Mouse (Mus musculus) myocyte (in vitro differentiated cells): ENCODE results near the gene Gm49510. TPM values are rescaled to one million over a fixed set of nuclear protein-coding genes. Genes with fewer than 3 reads are reported as not detected.

Experiments
- H3K27me3 ChIP-seq: one replicate; pipeline ENCODE4 v1.6.1; 2011; ENCODE audit not compliant: control insufficient read depth, insufficient read depth, insufficient read length
- H3K36me3 ChIP-seq: one replicate; pipeline ENCODE4 v1.6.1; 2011; ENCODE audit not compliant: control insufficient read depth, insufficient read depth
- H3K4me2 ChIP-seq: one replicate; pipeline ENCODE4 v1.6.1; 2011; ENCODE audit warnings: low read depth, control low read depth
- H3K4me3 ChIP-seq: one replicate; pipeline ENCODE4 v1.5.1; 2011; ENCODE audit warnings: mild to moderate bottlenecking, control low read depth, moderate library complexity
- H3K79me2 ChIP-seq: one replicate; pipeline ENCODE4 v1.6.1; 2011; ENCODE audit not compliant: control insufficient read depth, insufficient read depth
- H3ac ChIP-seq: one replicate; pipeline ENCODE4 v1.6.1; 2011; ENCODE audit not compliant: control insufficient read depth, insufficient read length
- CEBPB ChIP-seq: IDR thresholded peaks from 2 replicates; pipeline ENCODE4 v1.6.1; 2011; ENCODE audit warnings: mild to moderate bottlenecking, moderate library complexity; ENCODE audit not compliant: poor library complexity, insufficient read depth, severe bottlenecking
- E2F4 ChIP-seq: IDR thresholded peaks from one replicate; pipeline ENCODE4 v1.6.1; 2011; ENCODE audit warnings: mild to moderate bottlenecking, control low read depth, moderate library complexity; ENCODE audit not compliant: insufficient read depth
- MAX ChIP-seq: IDR thresholded peaks from one replicate; pipeline ENCODE4 v1.6.1; 2011; ENCODE audit warnings: low read depth, mild to moderate bottlenecking, control low read depth
- MYOD1 ChIP-seq, 3 experiments: IDR thresholded peaks; one replicate each; pipeline ENCODE4 v1.6.1; 2011; ENCODE audit warnings: control low read depth in 2 of 3, low read depth in 2 of 3, mild to moderate bottlenecking in 2 of 3, moderate library complexity in 1 of 3; ENCODE audit not compliant: insufficient read length in 2 of 3, control insufficient read depth in 1 of 3
- MYOG ChIP-seq, 3 experiments: IDR thresholded peaks; one replicate each; pipeline ENCODE4 v1.6.1; 2011; ENCODE audit warnings: control low read depth in 2 of 3, low read depth in 2 of 3, mild to moderate bottlenecking in 2 of 3; ENCODE audit not compliant: insufficient read length in 2 of 3, control insufficient read depth in 1 of 3, insufficient read depth in 1 of 3
- POLR2A ChIP-seq: IDR thresholded peaks from one replicate; pipeline ENCODE4 v1.6.1; 2011; ENCODE audit warnings: low read depth, mild to moderate bottlenecking, control low read depth, moderate library complexity; ENCODE audit not compliant: insufficient read length
- POLR2AphosphoS2 ChIP-seq: IDR thresholded peaks from one replicate; pipeline ENCODE4 v1.6.1; 2011; ENCODE audit warnings: low read depth, control low read depth; ENCODE audit not compliant: insufficient read length
- REST ChIP-seq: IDR thresholded peaks from one replicate; pipeline ENCODE4 v1.6.1; 2011; ENCODE audit warnings: mild to moderate bottlenecking, control low read depth, moderate library complexity; ENCODE audit not compliant: insufficient read depth, insufficient read length
- SRF ChIP-seq: IDR thresholded peaks from one replicate; pipeline ENCODE4 v1.6.1; 2011; ENCODE audit warnings: low read depth; ENCODE audit not compliant: control insufficient read depth, insufficient read length
- TCF12 ChIP-seq: IDR thresholded peaks from one replicate; pipeline ENCODE4 v1.6.1; 2011; ENCODE audit warnings: mild to moderate bottlenecking, control low read depth; ENCODE audit not compliant: poor library complexity, insufficient read depth, severe bottlenecking
- TCF3 ChIP-seq: IDR thresholded peaks from one replicate; pipeline ENCODE4 v1.6.1; 2011; ENCODE audit warnings: low read depth, control low read depth; ENCODE audit not compliant: insufficient read length
- USF1 ChIP-seq: IDR thresholded peaks from one replicate; pipeline ENCODE4 v1.6.1; 2011; ENCODE audit warnings: low read depth, mild to moderate bottlenecking, control low read depth, moderate library complexity
- polyA plus RNA-seq: library from polyadenylated mRNA; unstranded; fragments of >200 nt; fragmentation: generic; extraction: Trizol; gene quantifications from one replicate; pipeline ENCODE4 v1.2.1, GENCODE M21; 2012; ENCODE audit warnings: missing spikeins

The Gm49510 gene
- polyA plus RNA-seq, 1 experiment = 0.04 TPM

DNA sequence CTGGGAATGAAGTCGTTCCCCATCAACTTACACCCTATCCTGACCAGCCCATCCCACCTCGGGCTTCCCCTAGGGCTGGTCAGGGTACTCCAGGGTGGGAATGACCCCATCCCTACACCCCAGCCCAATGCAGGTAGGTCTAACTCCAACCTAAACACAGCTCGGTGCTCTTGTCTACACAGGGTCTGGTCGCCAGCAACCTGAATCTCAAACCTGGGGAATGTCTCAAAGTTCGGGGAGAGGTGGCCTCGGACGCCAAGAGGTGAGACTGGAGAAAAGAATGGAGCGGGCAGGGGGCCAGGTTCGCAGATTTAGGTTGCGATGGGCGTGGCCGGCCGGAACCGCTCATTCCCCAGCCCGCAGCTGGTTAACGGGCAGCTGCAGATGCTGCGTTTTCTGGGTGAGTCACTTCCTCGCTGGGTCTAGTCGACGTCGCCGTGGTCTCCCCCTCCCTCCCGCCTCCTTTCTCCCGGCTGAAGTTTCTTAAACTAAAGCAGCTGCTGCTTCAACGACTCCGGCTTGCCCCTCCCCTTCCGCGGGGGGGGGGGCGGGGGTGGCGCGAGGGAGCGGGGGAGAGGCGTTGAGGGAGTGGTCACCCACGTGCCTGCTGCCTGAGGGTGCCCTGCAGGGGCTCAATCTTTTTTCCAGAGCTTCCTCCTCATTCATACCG lies 28.5 kb downstream of the Gm49510 start:
- Histone ChIP-seq H3ac (peak overlapping the region; percentile 71), H3K27me3 (no peaks in the 10 kb centered on the region), H3K4me3 (peak overlapping the region; percentile 100), H3K4me2 (peak overlapping the region; percentile 100), H3K36me3 (peaks cover 17% of the 10 kb centered on the region), H3K79me2 (peaks cover 25% of the 10 kb centered on the region)
- TF ChIP-seq USF1 (peak; percentile 46), MAX (no peak), SRF (peak; percentile 77), POLR2A (peak; percentile 70), REST (no peak), CEBPB (0 out of 2 replicates have a peak, but pooled peaks have one; percentile 1), MYOD1 (IDR thresholded peaks at IDR 0.05; ENCODE audit: control insufficient read depth in 1 of 3, insufficient read length in 2 of 3, low read depth in 2 of 3) (peak; percentile 59 to 87 (median 85)), TCF12 (peak; percentile 70), MYOG (IDR thresholded peaks at IDR 0.05; ENCODE audit: control insufficient read depth in 1 of 3, insufficient read depth in 1 of 3, insufficient read length in 2 of 3, low read depth in 2 of 3) (peak; percentile 61 to 94 (median 83)), POLR2AphosphoS2 (peak; percentile 96), TCF3 (peak; percentile 74), E2F4 (peak; percentile 18)

DNA sequence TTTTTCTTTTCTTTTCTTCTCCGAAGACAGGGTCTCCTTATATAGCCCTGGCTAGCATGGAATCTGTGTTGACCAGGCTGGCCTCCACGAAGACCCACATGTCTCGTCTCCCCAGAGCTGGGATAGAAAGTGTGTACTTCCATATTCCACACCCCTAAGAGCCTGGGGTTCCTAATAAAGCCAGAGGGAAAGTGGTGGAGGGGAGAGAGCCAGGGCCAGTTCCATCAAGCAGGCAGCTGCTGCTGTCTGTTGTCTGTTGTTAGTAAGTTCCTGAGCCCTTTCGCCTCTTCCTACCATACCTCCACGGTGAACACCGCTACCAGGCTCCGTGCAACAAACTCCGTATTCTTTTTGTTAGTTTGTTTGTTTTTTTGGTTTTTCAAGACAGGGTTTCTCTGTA lies 29.1 kb downstream of the Gm49510 start:
- Histone ChIP-seq H3K79me2 (peaks cover 25% of the 10 kb centered on the region), H3K4me2 (peak overlapping the region; percentile 80), H3ac (peak overlapping the region; percentile 71), H3K4me3 (peak overlapping the region; percentile 100), H3K36me3 (peaks cover 17% of the 10 kb centered on the region), H3K27me3 (no peaks in the 10 kb centered on the region)
- no peak for TF ChIP-seq MYOG (IDR thresholded peaks at IDR 0.05; ENCODE audit: control insufficient read depth in 1 of 3, insufficient read depth in 1 of 3, insufficient read length in 2 of 3, low read depth in 2 of 3)
- no peak for TF ChIP-seq MAX
- TF ChIP-seq POLR2AphosphoS2 = peak; percentile 94
- TF ChIP-seq MYOD1 (IDR thresholded peaks at IDR 0.05; ENCODE audit: control insufficient read depth in 1 of 3, insufficient read length in 2 of 3, low read depth in 2 of 3) = peak; percentile 92
- TF ChIP-seq TCF12 = peak; percentile 22
- no peak for TF ChIP-seq USF1
- no peak for TF ChIP-seq REST
- no peak for TF ChIP-seq CEBPB
- TF ChIP-seq TCF3 = no peak
- no peak for TF ChIP-seq POLR2A

DNA sequence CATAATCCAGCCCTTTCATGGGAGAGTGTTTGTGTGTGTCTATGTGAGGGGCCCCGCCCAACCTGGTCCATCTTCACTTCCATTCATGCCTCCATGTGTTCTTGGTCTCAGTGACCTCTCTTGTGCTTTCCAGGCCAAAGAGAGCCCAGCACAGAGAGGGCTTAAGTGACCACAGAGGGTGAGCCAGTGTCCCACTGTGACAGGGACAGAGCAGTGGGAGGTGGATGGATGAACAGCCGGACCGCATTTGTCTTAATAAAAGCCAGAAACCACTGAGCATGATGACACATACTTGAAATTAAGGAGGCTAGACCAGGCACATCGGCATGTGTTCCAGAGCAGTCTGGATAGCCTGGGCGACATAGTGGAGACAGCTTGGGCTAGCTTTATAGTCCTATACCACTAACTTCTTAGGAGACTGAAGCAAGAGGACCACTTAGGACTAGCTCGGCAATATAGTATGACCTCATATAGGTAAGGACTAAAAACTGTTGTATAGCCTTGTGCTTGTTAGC lies 30.8 kb downstream of the Gm49510 start:
- Histone ChIP-seq H3K36me3 (peaks cover 17% of the 10 kb centered on the region), H3K4me2 (peak overlapping the region; percentile 80), H3K27me3 (no peaks in the 10 kb centered on the region), H3K4me3 (peak overlapping the region; percentile 100), H3ac (no peak overlapping the region), H3K79me2 (peaks cover 27% of the 10 kb centered on the region)
- TF ChIP-seq MAX (peak; percentile 70), E2F4 (no peak), MYOD1 (IDR thresholded peaks at IDR 0.05; ENCODE audit: control insufficient read depth in 1 of 3, insufficient read length in 2 of 3, low read depth in 2 of 3) (peak in 2 of 3 experiments; percentile 47 to 75), SRF (no peak), POLR2AphosphoS2 (peak; percentile 97), POLR2A (peak; percentile 74), USF1 (no peak), MYOG (IDR thresholded peaks at IDR 0.05; ENCODE audit: control insufficient read depth in 1 of 3, insufficient read depth in 1 of 3, insufficient read length in 2 of 3, low read depth in 2 of 3) (peak in 2 of 3 experiments; percentile 78 to 88), CEBPB (peak; percentile 91), REST (no peak)

DNA sequence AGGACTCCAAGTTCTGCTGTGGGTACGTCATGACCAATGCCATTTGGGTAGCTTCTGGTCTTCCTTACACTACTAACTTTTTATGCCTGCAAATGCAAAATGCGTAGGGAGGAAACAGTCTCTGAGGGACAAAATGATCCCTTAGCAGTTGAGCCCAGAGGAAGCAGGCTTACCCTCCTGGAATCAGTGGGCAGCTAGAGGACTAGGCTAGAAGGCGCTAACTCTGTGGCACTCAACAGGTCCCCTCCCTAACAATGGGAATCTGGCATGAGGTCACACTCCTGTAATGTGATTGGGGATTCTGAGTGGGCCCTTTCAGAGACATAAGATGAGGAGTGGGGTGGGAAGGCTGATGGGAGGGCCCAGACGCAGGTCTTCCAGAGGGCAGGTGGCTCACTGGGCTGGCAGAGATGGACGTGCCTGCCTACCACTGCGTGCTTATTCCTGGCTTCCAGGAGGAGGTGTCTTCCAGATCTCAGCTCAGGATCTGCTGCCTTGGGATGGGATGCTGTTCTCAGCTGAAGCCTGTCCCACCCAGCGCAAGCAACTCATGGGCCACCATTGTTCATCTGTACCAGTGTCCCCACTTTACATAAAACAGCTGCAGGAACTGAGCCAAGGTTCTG lies 31.4 kb downstream of the Gm49510 start:
- no peak for TF ChIP-seq TCF3
- no peak for TF ChIP-seq MYOD1 (IDR thresholded peaks at IDR 0.05; ENCODE audit: control insufficient read depth in 1 of 3, insufficient read length in 2 of 3, low read depth in 2 of 3)
- TF ChIP-seq SRF = no peak
- peak; percentile 98 for TF ChIP-seq POLR2AphosphoS2
- TF ChIP-seq REST = no peak
- TF ChIP-seq MYOG (IDR thresholded peaks at IDR 0.05; ENCODE audit: control insufficient read depth in 1 of 3, insufficient read depth in 1 of 3, insufficient read length in 2 of 3, low read depth in 2 of 3) = peak in 1 of 3 experiments; percentile 23
- TF ChIP-seq TCF12 = no peak
- TF ChIP-seq E2F4 = no peak
- peak; percentile 93 for TF ChIP-seq POLR2A
- no peak for TF ChIP-seq MAX
- no peak for TF ChIP-seq CEBPB
- no peak for TF ChIP-seq USF1

More for the DNA sequence above, 31.4 kb downstream of the Gm49510 start:
- H3ac ChIP-seq = no peak overlapping the region
- peaks cover 33% of the 10 kb centered on the region for H3K79me2 ChIP-seq
- no peak overlapping the region for H3K4me3 ChIP-seq
- H3K27me3 ChIP-seq = no peaks in the 10 kb centered on the region
- peak overlapping the region; percentile 80 for H3K4me2 ChIP-seq
- peaks cover 17% of the 10 kb centered on the region for H3K36me3 ChIP-seq
